Mouse (Mus musculus) limb, embryonic 15.5 days (tissue): ENCODE data around the gene Pard6b. TPM values are rescaled to one million over a fixed set of nuclear protein-coding genes. Genes with fewer than 3 reads are reported as not detected.

ENCODE experiments used
- ATAC-seq: fragments of 200-750 bp; cut with Nextera tagmentation; 2 replicates; pipeline ENCODE4 v1.8.0; 2017; ENCODE audit warnings: low read depth, moderate TSS enrichment; ENCODE audit not compliant: insufficient number of reproducible peaks, low FRiP score, low TSS enrichment
- H3K27ac ChIP-seq: fragments of 300-500 bp; sonication (generic); 2 replicates; pipeline ENCODE4 v1.5.1; 2015; ENCODE audit warnings: moderate library complexity, mild to moderate bottlenecking, inconsistent platforms
- H3K27me3 ChIP-seq: fragments of 300-500 bp; sonication (generic); 2 replicates; pipeline ENCODE4 v1.6.1; 2015; ENCODE audit warnings: inconsistent platforms
- H3K36me3 ChIP-seq: fragments of 300-500 bp; sonication (generic); 2 replicates; pipeline ENCODE4 v1.6.1; 2015; ENCODE audit warnings: inconsistent platforms
- H3K4me1 ChIP-seq: fragments of 300-500 bp; sonication (generic); 2 replicates; pipeline ENCODE4 v1.6.1; 2015; ENCODE audit warnings: inconsistent platforms
- H3K4me2 ChIP-seq: fragments of 300-500 bp; sonication (generic); 2 replicates; pipeline ENCODE4 v1.6.1; 2015; ENCODE audit warnings: mild to moderate bottlenecking, inconsistent platforms
- H3K4me3 ChIP-seq: fragments of 300-500 bp; sonication (generic); 2 replicates; pipeline ENCODE4 v1.5.1; 2015; ENCODE audit warnings: mild to moderate bottlenecking, inconsistent platforms
- H3K9ac ChIP-seq: fragments of 300-500 bp; sonication (generic); 2 replicates; pipeline ENCODE4 v1.6.1; 2015; ENCODE audit warnings: inconsistent platforms
- H3K9me3 ChIP-seq: fragments of 300-500 bp; sonication (generic); 2 replicates; pipeline ENCODE4 v1.6.1; 2016; ENCODE audit warnings: inconsistent platforms
- WGBS: fragments of 180-500 bp; shearing (Covaris S2); methylation state at CpG from one replicate; pipeline ENCODE4 v1.1.7; 2015; 5-methylcytosine and 5-hydroxymethylcytosine counted together
- polyA plus RNA-seq: library from polyadenylated mRNA; unstranded; fragments of >200 nt; fragmentation: Nextera tagmentation; extraction: Ambion mirVana; gene quantifications from 2 replicates; pipeline ENCODE4 v1.2.1, GENCODE M21; 2015

The Pard6b gene
- polyA plus RNA-seq, 1 experiment from 2014 or later, result 3.8 TPM

DNA sequence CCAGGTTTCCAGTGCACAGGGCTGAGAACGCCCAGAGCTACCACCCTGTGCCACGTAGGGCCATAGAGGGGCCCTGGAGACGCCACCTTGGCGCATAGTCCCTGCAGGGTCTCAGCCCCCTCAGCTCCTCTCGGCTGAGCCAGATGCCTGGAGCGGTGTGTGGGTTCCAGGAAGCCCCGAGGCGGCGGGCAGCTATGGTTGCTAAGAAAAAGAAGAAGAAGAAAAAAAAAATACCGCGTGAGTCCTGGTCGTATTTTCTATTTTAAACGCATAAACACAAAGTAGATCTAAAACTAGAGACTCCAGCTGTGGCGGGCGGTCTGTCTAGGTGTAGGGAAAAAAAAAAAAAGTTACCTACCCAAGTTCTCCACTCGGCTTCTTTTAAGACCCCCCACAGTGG lies 37.2 kb downstream of the Pard6b start:
- Histone ChIP-seq H3K4me1 (peaks cover 38% of the 10 kb centered on the region), H3K4me3 (peak overlapping the region; percentile 43; the same call in 1 of the 2 replicates), H3K27ac (no peak overlapping the region), H3K36me3 (no peaks in the 10 kb centered on the region), H3K4me2 (peak overlapping the region; percentile 89), H3K9me3 (no peaks in the 10 kb centered on the region), H3K27me3 (no peaks in the 10 kb centered on the region), H3K9ac (no peak overlapping the region)
- ATAC-seq, result no peak
- 33% methylated on average over 16 of the region's 16 CpGs for WGBS

GRCm38 (mm10) chr2:168118456-168118855 lies 37.7 kb downstream of the Pard6b start:
- no peaks in the 10 kb centered on the region for H3K36me3 ChIP-seq
- no peak for ATAC-seq
- no peak overlapping the region for H3K9ac ChIP-seq
- H3K27me3 ChIP-seq, result no peaks in the 10 kb centered on the region
- no peaks in the 10 kb centered on the region for H3K9me3 ChIP-seq
- peaks cover 38% of the 10 kb centered on the region for H3K4me1 ChIP-seq
- H3K4me3 ChIP-seq, result no peak overlapping the region
- H3K4me2 ChIP-seq, result no peak overlapping the region
- WGBS, result 72% methylated on average over 3 of the region's 3 CpGs
- H3K27ac ChIP-seq, result no peak overlapping the region

GRCm38 (mm10) chr2:168119123-168119522 lies 38.3 kb downstream of the Pard6b start:
- Histone ChIP-seq H3K4me1 (peaks cover 38% of the 10 kb centered on the region), H3K4me2 (no peak overlapping the region), H3K4me3 (no peak overlapping the region), H3K9ac (no peak overlapping the region), H3K36me3 (no peaks in the 10 kb centered on the region), H3K9me3 (no peaks in the 10 kb centered on the region), H3K27ac (no peak overlapping the region), H3K27me3 (no peaks in the 10 kb centered on the region)
- WGBS, result 67% methylated on average over 12 of the region's 12 CpGs
- no peak for ATAC-seq

GRCm38 (mm10) chr2:168120906-168121305 lies 40.1 kb downstream of the Pard6b start:
- no peaks in the 10 kb centered on the region for H3K36me3 ChIP-seq
- ATAC-seq, result no peak
- no peaks in the 10 kb centered on the region for H3K9me3 ChIP-seq
- no peak overlapping the region for H3K27ac ChIP-seq
- 73% methylated on average over 4 of the region's 4 CpGs for WGBS
- H3K27me3 ChIP-seq, result no peaks in the 10 kb centered on the region
- H3K9ac ChIP-seq, result no peak overlapping the region
- no peak overlapping the region for H3K4me2 ChIP-seq
- H3K4me1 ChIP-seq, result peaks cover 24% of the 10 kb centered on the region
- H3K4me3 ChIP-seq, result no peak overlapping the region

GRCm38 (mm10) chr2:168123652-168124051 lies 42.8 kb downstream of the Pard6b start:
- no peak overlapping the region for H3K4me3 ChIP-seq
- no peak overlapping the region for H3K9ac ChIP-seq
- no peak for ATAC-seq
- H3K36me3 ChIP-seq, result no peaks in the 10 kb centered on the region
- H3K27ac ChIP-seq, result no peak overlapping the region
- H3K4me2 ChIP-seq, result no peak overlapping the region
- H3K27me3 ChIP-seq, result no peaks in the 10 kb centered on the region
- no peaks in the 10 kb centered on the region for H3K9me3 ChIP-seq
- WGBS, result 75% methylated on average over 6 of the region's 6 CpGs
- H3K4me1 ChIP-seq, result peaks cover 11% of the 10 kb centered on the region

DNA sequence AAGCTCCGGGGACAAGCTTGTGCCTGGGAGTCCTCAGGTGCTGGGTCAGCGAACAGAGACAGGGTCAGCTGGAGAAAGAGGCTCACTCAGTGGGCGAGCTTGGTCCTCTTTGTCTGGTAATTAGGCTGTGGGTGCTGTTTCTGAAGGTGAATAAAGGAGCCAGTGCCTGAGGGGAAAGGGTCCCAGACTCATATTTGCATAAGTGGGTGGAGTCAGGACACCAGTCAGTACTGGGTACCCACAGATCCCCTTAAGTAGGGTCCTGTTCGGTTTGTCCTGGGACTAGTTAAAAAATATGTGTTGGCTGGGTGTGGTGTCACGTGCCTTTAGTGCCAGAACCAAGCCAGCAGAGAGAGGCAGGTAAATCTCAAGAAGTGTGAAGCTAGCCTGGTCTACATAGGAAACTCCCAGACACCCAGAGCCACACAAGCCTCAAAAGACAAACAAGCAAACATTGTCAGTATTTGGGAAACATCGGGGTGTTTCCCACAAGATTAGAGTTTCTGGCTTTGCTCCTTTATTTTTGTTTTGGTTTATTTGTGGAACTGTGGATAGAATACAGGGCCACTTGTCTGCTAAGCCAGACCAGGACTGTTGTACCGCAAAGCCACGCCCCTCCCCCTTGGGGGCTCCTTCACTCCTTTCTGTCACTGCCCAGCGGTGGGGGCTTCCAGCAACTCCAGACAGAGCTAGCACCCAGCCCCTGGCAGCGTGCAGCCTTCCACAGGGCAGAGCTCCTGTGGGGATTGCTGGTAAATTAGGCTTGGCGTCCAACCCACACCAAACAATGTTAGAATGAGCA lies 44.7 kb downstream of the Pard6b start:
- no peak overlapping the region for H3K4me2 ChIP-seq
- H3K27me3 ChIP-seq, result no peaks in the 10 kb centered on the region
- peaks cover 14% of the 10 kb centered on the region for H3K4me1 ChIP-seq
- H3K4me3 ChIP-seq, result no peak overlapping the region
- H3K27ac ChIP-seq, result no peak overlapping the region
- H3K9ac ChIP-seq, result no peak overlapping the region
- 40% methylated on average over 11 of the region's 11 CpGs for WGBS
- H3K36me3 ChIP-seq, result no peaks in the 10 kb centered on the region
- no peak for ATAC-seq
- no peaks in the 10 kb centered on the region for H3K9me3 ChIP-seq

DNA sequence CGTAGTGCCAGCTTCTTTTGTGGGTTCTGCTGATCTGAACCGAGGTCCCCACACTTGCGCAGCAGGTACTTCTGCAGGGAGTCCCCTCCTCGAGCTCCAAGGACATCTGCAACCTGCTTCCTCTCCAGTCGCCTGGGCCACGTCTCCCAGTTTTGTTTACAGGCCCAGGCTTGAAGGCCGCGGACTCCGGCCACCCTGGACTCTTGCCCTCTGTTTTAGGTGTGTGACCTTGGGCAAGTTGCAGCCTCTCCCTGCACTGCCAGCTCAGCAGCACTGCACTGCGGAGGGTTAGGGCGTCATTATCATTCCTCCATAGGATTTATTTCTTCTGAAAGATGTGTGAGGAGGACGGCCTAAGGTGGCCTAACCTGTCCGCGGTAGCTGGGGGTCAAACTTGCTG lies 47.0 kb downstream of the Pard6b start:
- H3K27me3 ChIP-seq, result no peaks in the 10 kb centered on the region
- H3K27ac ChIP-seq, result peak overlapping the region; percentile 68
- H3K36me3 ChIP-seq, result no peaks in the 10 kb centered on the region
- peaks cover 14% of the 10 kb centered on the region for H3K4me1 ChIP-seq
- no peak overlapping the region for H3K4me3 ChIP-seq
- WGBS, result 75% methylated on average over 14 of the region's 14 CpGs
- no peak for ATAC-seq
- no peak overlapping the region for H3K4me2 ChIP-seq
- no peaks in the 10 kb centered on the region for H3K9me3 ChIP-seq
- H3K9ac ChIP-seq, result no peak overlapping the region

GRCm38 (mm10) chr2:168128211-168128859 lies 47.5 kb downstream of the Pard6b start:
- no peaks in the 10 kb centered on the region for H3K9me3 ChIP-seq
- 26% methylated on average over 12 of the region's 14 CpGs for WGBS
- peak; percentile 76 for ATAC-seq
- no peaks in the 10 kb centered on the region for H3K27me3 ChIP-seq
- H3K27ac ChIP-seq, result peak overlapping the region; percentile 72
- H3K4me2 ChIP-seq, result no peak overlapping the region
- H3K9ac ChIP-seq, result no peak overlapping the region
- H3K4me3 ChIP-seq, result 0 out of 2 replicates have a peak overlapping the region, but pooled peaks have one; percentile 0
- no peaks in the 10 kb centered on the region for H3K36me3 ChIP-seq
- H3K4me1 ChIP-seq, result peaks cover 14% of the 10 kb centered on the region

DNA sequence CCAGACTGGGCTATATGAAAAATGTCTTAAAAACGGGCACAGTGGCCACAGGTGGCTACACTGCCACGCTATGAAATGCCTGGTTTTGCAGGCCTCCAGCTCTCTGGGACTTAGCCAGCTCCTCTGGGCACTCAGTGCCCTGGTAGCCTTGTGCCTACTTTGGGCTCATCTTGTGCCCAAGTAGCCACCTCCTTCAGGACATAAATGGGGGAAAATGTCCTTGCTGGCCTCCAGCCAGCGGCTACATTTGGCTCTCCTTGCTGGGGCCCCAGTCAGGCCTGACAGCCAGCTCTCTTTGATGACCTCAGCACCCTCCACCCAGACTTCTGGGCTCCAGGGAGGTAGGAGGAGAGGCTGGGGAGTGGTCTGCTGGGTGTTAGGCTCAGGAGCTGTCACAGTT lies 49.2 kb downstream of the Pard6b start:
- peaks cover 14% of the 10 kb centered on the region for H3K4me1 ChIP-seq
- no peak for ATAC-seq
- no peaks in the 10 kb centered on the region for H3K27me3 ChIP-seq
- H3K9me3 ChIP-seq, result no peaks in the 10 kb centered on the region
- no peak overlapping the region for H3K4me2 ChIP-seq
- H3K4me3 ChIP-seq, result no peak overlapping the region
- no peak overlapping the region for H3K27ac ChIP-seq
- H3K36me3 ChIP-seq, result no peaks in the 10 kb centered on the region
- H3K9ac ChIP-seq, result no peak overlapping the region
- 75% methylated on average over 3 of the region's 3 CpGs for WGBS

- Histone ChIP-seq H3K27ac (no peak overlapping the region), H3K9me3 (no peaks in the 10 kb centered on the region), H3K4me3 (no peak overlapping the region), H3K4me1 (no peaks in the 10 kb centered on the region), H3K27me3 (no peaks in the 10 kb centered on the region), H3K36me3 (no peaks in the 10 kb centered on the region), H3K4me2 (no peak overlapping the region), H3K9ac (no peak overlapping the region)
- 78% methylated on average over 15 of the region's 15 CpGs for WGBS
- ATAC-seq, result no peak
Observed at GRCm38 (mm10) chr2:168137161-168137560, 56.4 kb downstream of the Pard6b start.

GRCm38 (mm10) chr2:168143794-168144193 lies 63.0 kb downstream of the Pard6b start:
- no peak overlapping the region for H3K9ac ChIP-seq
- no peak overlapping the region for H3K27ac ChIP-seq
- no peaks in the 10 kb centered on the region for H3K9me3 ChIP-seq
- peaks cover 15% of the 10 kb centered on the region for H3K4me1 ChIP-seq
- WGBS, result 50% methylated on average over 5 of the region's 5 CpGs
- no peak overlapping the region for H3K4me3 ChIP-seq
- ATAC-seq, result no peak
- no peaks in the 10 kb centered on the region for H3K36me3 ChIP-seq
- no peak overlapping the region for H3K4me2 ChIP-seq
- H3K27me3 ChIP-seq, result no peaks in the 10 kb centered on the region

DNA sequence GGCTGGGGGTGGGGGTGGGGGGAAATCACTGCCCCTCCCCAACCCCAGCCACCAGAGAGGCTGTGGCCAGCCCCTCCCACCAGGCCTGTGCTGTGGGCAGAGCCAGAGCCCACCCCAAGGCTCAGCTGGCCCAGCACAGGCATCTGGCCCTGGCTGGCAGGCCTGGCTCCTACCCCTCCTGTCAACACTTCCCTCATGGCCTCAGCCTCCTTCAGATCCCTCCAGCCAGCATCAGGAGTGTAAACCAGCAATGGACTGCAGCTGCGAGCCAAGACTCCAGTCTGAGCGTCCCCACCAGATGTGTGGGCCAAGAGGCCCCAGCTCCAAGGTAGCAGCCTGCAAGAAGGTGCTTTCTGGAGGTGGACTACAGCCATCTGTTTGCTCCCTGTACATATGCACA lies 64.6 kb downstream of the Pard6b start:
- H3K36me3 ChIP-seq, result no peaks in the 10 kb centered on the region
- peaks cover 15% of the 10 kb centered on the region for H3K4me1 ChIP-seq
- no peaks in the 10 kb centered on the region for H3K9me3 ChIP-seq
- H3K9ac ChIP-seq, result no peak overlapping the region
- WGBS, result 18% methylated on average over 2 of the region's 2 CpGs
- no peak overlapping the region for H3K4me3 ChIP-seq
- no peak overlapping the region for H3K4me2 ChIP-seq
- H3K27ac ChIP-seq, result peak overlapping the region; percentile 75
- H3K27me3 ChIP-seq, result no peaks in the 10 kb centered on the region
- peak; percentile 71; the same call in 1 of the 2 replicates for ATAC-seq
